Mouse (Mus musculus) embryonic fibroblast, embryonic 13.5 days (primary cell): Measurements from ENCODE around the gene Scp2.

Experiments used
- CTCF ChIP-seq: IDR thresholded peaks from 2 replicates; pipeline ENCODE4 v1.5.1; 2011; ENCODE audit warnings: mild to moderate bottlenecking, control low read depth, low read length, moderate library complexity, borderline replicate concordance; ENCODE audit not compliant: insufficient read depth
- POLR2A ChIP-seq: IDR thresholded peaks from 2 replicates; pipeline ENCODE4 v1.6.1; 2011; ENCODE audit warnings: low read depth, mild to moderate bottlenecking, control low read depth, low read length, moderate library complexity

GRCm38 (mm10) chr4:108005328-108005727 is 139.5 kb downstream of the Scp2 start:
- no peak for TF ChIP-seq POLR2A
- no peak for TF ChIP-seq CTCF
